Mouse (Mus musculus): ENCODE data around the gene Zcchc24.
A peak's percentile ranks its signal among the peaks of the same experiment; 100 is the strongest.

Gene Zcchc24

GRCm38 (mm10) chr14:25774100-25774499 is 5.3 kb upstream of the Zcchc24 start:
- no peak for DNase-seq

GRCm38 (mm10) chr14:25773039-25773438 is 4.2 kb upstream of the Zcchc24 start:
- DNase-seq: peak; percentile 95

- DNase-seq: peak; percentile 95
Measured at GRCm38 (mm10) chr14:25769626-25770306, 927 bp upstream of the Zcchc24 start.

GRCm38 (mm10) chr14:25768261-25768893 is 462 bp downstream of the Zcchc24 start:
- peak; percentile 98 for DNase-seq

GRCm38 (mm10) chr14:25767725-25768203 is 1.1 kb downstream of the Zcchc24 start:
- peak; percentile 98 for DNase-seq

- DNase-seq: no peak
Measured at GRCm38 (mm10) chr14:25766441-25766840, 2.4 kb downstream of the Zcchc24 start.

GRCm38 (mm10) chr14:25765921-25766320 is 2.9 kb downstream of the Zcchc24 start:
- peak; percentile 94 for DNase-seq

GRCm38 (mm10) chr14:25765146-25765545 is 3.7 kb downstream of the Zcchc24 start:
- DNase-seq: peak; percentile 89

- peak; percentile 89 for DNase-seq
Measured at GRCm38 (mm10) chr14:25761184-25761583, 7.7 kb downstream of the Zcchc24 start.

- DNase-seq: peak; percentile 95
Measured at GRCm38 (mm10) chr14:25759981-25760537, 8.8 kb downstream of the Zcchc24 start.

- peak; percentile 96 for DNase-seq
Measured at GRCm38 (mm10) chr14:25759551-25759950, 9.3 kb downstream of the Zcchc24 start.

- DNase-seq: peak; percentile 89
Measured at GRCm38 (mm10) chr14:25757917-25758316, 10.9 kb downstream of the Zcchc24 start.

- peak; percentile 91 for DNase-seq
Measured at GRCm38 (mm10) chr14:25756385-25756990, 12.4 kb downstream of the Zcchc24 start.

GRCm38 (mm10) chr14:25755541-25755940 is 13.3 kb downstream of the Zcchc24 start:
- peak; percentile 91 for DNase-seq

GRCm38 (mm10) chr14:25754531-25755484 is 14.0 kb downstream of the Zcchc24 start:
- DNase-seq: peak; percentile 91

- peak; percentile 98 for DNase-seq
Measured at GRCm38 (mm10) chr14:25753021-25753420, 15.8 kb downstream of the Zcchc24 start.

- no peak for DNase-seq
Measured at GRCm38 (mm10) chr14:25751067-25751466, 17.8 kb downstream of the Zcchc24 start.

GRCm38 (mm10) chr14:25750448-25751015 is 18.3 kb downstream of the Zcchc24 start:
- peak; percentile 97 for DNase-seq

GRCm38 (mm10) chr14:25749143-25749909 is 19.5 kb downstream of the Zcchc24 start:
- peak; percentile 98 for DNase-seq

GRCm38 (mm10) chr14:25747996-25748756 is 20.7 kb downstream of the Zcchc24 start:
- DNase-seq: peak; percentile 93

All from heart, adult 11 months (tissue).